Mouse (Mus musculus) heart, postnatal 14 days (tissue): ENCODE data around the gene Klrb1. TPM values are rescaled to one million over a fixed set of nuclear protein-coding genes. Genes with fewer than 3 reads are reported as not detected.

Source experiments
- DNase-seq, 2 experiments: peaks; one replicate each; pipeline ENCODE4 v3.0.0; 2021 to 2022
- intact Hi-C: fragments of 180-260 bp; cut with DNase I; formaldehyde crosslinking; loops from one replicate; pipeline ENCODE4 v1.15.1; 2025
- total RNA-seq, 2 experiments: library from RNA; stranded (reverse); gene quantifications; 2 replicates each; pipeline ENCODE4 v1.2.3; 2021

Klrb1 gene
- total RNA-seq, 2 experiments from 2014 or later, result not detected

- intact Hi-C loops, result no loop called here
- DNase-seq, result no peak
Observed at GRCm38 (mm10) chr6:128737445-128737844, 14.6 kb upstream of the Klrb1 start.

- intact Hi-C loops, result no loop called here
- peak; percentile 14 to 21 for DNase-seq
Observed at GRCm38 (mm10) chr6:128736100-128736499, 13.2 kb upstream of the Klrb1 start.

- no peak for DNase-seq
- intact Hi-C loops, result no loop called here
Observed at GRCm38 (mm10) chr6:128734896-128735295, 12.0 kb upstream of the Klrb1 start.

GRCm38 (mm10) chr6:128733908-128734679 lies 11.2 kb upstream of the Klrb1 start:
- intact Hi-C loops, result no loop called here
- DNase-seq, result no peak

- DNase-seq, result no peak
- intact Hi-C loops, result no loop called here
Observed at GRCm38 (mm10) chr6:128732032-128732431, 9.2 kb upstream of the Klrb1 start.

GRCm38 (mm10) chr6:128701691-128702090 lies 21.2 kb downstream of the Klrb1 start:
- no peak for DNase-seq
- intact Hi-C loops, result no loop called here

- intact Hi-C loops, result no loop called here
- no peak for DNase-seq
Observed at GRCm38 (mm10) chr6:128679574-128679973, 43.3 kb downstream of the Klrb1 start.

GRCm38 (mm10) chr6:128669936-128670335 lies 52.9 kb downstream of the Klrb1 start:
- intact Hi-C loops, result no loop called here
- no peak for DNase-seq

GRCm38 (mm10) chr6:128662206-128662605 lies 60.7 kb downstream of the Klrb1 start, which contains the start of gene Clec2h:
Clec2h (plus strand) TSS chr6:128662385.
- no peak for DNase-seq
- intact Hi-C loops, result no loop called here

GRCm38 (mm10) chr6:128661249-128661648 lies 61.6 kb downstream of the Klrb1 start:
- intact Hi-C loops, result no loop called here

More at GRCm38 (mm10) chr6:128661249-128661648, 61.6 kb downstream of the Klrb1 start:
- no peak for DNase-seq

Other genes with a start within 250 kb of the Klrb1 start
- gene Pzp, start 196.3 kb downstream of the Klrb1 start, total RNA-seq, result 1 to 10 TPM in 1 of 2 experiments, under 1 TPM in 1; 1.00 to 1.1 TPM
- gene A2ml1, start 141.5 kb downstream of the Klrb1 start, total RNA-seq, result not detected
- not detected for gene Klrb1a, start 99.5 kb downstream of the Klrb1 start, total RNA-seq
- under 1 TPM; 0.22 to 0.60 TPM for gene Clec2h, start 60.7 kb downstream of the Klrb1 start, total RNA-seq
- gene Klrb1c, start 66.2 kb upstream of the Klrb1 start, total RNA-seq, result under 1 TPM in 1 of 2 experiments, not detected in 1; 0.12 TPM
- gene Gm44511, start 103.3 kb upstream of the Klrb1 start, total RNA-seq, result not detected
- gene Klrb1b, start 103.3 kb upstream of the Klrb1 start, total RNA-seq, result under 1 TPM in 1 of 2 experiments, not detected in 1; 0.17 TPM
- under 1 TPM; 0.19 to 0.68 TPM for gene Clec2i, start 164.5 kb upstream of the Klrb1 start, total RNA-seq
- under 1 TPM; 0.45 to 0.93 TPM for gene BC035044, start 168.1 kb upstream of the Klrb1 start, total RNA-seq
- 1 to 10 TPM; 2.7 to 3.4 TPM for gene Clec2g, start 211.3 kb upstream of the Klrb1 start, total RNA-seq